Mouse (Mus musculus) E14TG2a.4 (cell line): ENCODE measurements around the gene Gps1.
A peak's percentile ranks its signal among the peaks of the same experiment; 100 is the strongest.

Source experiments
- H3K27me3 ChIP-seq: 2 replicates; pipeline ENCODE4 v1.6.1; 2014; ENCODE audit warnings: low read length, control low read depth; ENCODE audit not compliant: insufficient read depth
- H3K36me3 ChIP-seq: 2 replicates; pipeline ENCODE4 v1.6.1; 2014; ENCODE audit warnings: low read length, control low read depth; ENCODE audit not compliant: insufficient read depth
- H3K4me1 ChIP-seq: replicated peaks from 2 replicates; pipeline ENCODE4 v1.6.1; 2014; ENCODE audit warnings: low read depth, low read length, control low read depth
- H3K4me3 ChIP-seq: replicated peaks from 2 replicates; pipeline ENCODE4 v1.5.1; 2014; ENCODE audit warnings: mild to moderate bottlenecking, low read length
- H3K9me3 ChIP-seq: 2 replicates; pipeline ENCODE4 v1.6.1; 2014; ENCODE audit warnings: low read length, control low read depth
- CTCF ChIP-seq: conservative IDR thresholded peaks from 2 replicates; pipeline ENCODE4 v1.5.1; 2014; ENCODE audit warnings: low read length
- NANOG ChIP-seq: IDR thresholded peaks from 2 replicates; pipeline ENCODE4 v1.6.1; 2014; ENCODE audit warnings: borderline replicate concordance, low read length, mixed read lengths
- POU5F1 ChIP-seq: IDR thresholded peaks from 2 replicates; pipeline ENCODE4 v1.6.1; 2014; ENCODE audit warnings: low read length, borderline replicate concordance

Gene Gps1

DNA sequence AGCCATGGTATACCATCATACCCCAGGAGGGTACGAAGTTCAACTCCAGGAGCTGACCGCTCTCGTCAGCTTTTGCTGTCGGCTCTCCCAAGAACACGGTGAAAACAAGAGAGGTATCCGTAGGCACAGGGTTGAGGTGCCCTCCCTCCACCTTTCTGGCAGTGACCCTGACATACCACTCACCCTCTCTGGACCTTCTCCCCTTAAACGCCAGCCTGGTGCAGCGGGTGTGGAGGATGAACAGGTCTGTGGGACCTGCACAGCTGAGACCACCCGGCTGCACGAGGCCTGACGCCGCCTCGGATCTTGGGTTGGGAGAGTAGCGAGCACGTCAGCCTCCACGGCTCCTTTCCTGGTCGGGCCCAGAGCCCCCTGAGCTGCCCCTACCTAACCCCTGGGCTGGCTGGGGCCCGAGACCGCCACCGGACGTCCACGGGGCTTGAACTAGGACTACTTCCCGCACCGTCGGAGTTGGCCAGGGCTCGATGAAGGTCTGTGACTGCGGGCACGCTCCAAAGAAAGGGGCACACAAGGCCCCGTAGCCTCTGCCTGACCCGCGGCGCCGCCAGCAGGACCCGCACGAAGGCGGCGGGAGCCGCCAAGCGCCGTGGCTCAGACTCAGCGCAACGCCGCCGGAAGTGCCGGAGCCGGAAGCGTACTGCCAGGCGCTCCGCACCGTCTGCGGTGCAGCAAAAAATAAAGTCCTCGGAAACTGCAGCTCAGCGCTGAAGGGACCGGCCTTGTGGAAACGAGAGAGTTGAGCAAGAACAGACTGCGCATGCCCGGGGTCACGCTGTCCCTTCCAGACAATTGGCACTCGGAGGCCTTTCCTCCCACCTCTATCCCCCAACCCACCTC lies 11.9 kb downstream of the Gps1 start, which contains the start of gene Dus1l:
Gene Dus1l, minus strand, starts transcription at position 648 of the 858 bp plus-strand sequence.
- Histone ChIP-seq H3K9me3 (no peaks in the 10 kb centered on the region), H3K36me3 (peaks cover 44% of the 10 kb centered on the region), H3K4me1 (peaks cover 56% of the 10 kb centered on the region), H3K27me3 (no peaks in the 10 kb centered on the region), H3K4me3 (peak within 1 kb of the TSS; percentile 100)
- TF ChIP-seq CTCF, result no peak
- no peak for TF ChIP-seq POU5F1
- TF ChIP-seq NANOG, result no peak

DNA sequence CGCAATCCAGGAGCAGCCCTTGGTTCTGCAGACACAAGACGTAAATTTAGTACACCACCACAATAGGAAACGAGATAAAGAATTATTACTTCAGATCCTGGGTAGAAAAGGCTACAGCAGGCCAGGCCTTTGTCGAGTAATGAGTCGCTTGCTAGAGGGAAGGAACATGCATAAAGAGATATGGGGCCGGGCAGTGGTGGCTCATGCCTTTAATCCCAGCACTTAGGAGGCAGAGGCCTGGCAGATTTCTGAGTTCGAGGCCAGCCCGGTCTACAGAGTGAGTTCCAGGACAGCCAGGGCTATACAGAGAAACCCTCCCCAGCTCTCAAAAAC lies 12.5 kb downstream of the Gps1 start:
- TF ChIP-seq NANOG (no peak), POU5F1 (no peak), CTCF (no peak)
- no peaks in the 10 kb centered on the region for H3K9me3 ChIP-seq
- H3K4me1 ChIP-seq, result peaks cover 59% of the 10 kb centered on the region
- H3K36me3 ChIP-seq, result peaks cover 38% of the 10 kb centered on the region
- peak overlapping the region; percentile 100 for H3K4me3 ChIP-seq
- H3K27me3 ChIP-seq, result no peaks in the 10 kb centered on the region

DNA sequence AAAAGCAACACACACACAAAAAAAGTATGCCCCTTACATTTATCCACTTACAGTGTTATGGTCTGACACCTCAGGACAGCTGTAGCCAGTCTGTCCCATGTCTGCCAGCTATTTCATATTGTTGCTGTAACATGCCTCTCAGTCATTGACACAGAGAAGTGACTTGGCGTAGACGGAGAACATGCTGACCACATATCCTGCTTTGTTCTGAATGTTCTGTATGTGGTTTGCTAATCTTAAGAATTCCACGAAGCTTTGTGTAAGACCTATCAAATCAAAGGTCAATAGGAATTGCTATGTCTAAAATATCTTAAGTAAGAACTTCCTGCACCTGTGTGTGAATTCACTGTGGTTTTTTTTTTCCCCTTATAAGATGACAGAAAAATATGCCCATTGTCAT lies 14.2 kb downstream of the Gps1 start:
- H3K4me1 ChIP-seq, result peaks cover 54% of the 10 kb centered on the region
- no peaks in the 10 kb centered on the region for H3K27me3 ChIP-seq
- no peaks in the 10 kb centered on the region for H3K9me3 ChIP-seq
- no peak overlapping the region for H3K4me3 ChIP-seq
- no peak for TF ChIP-seq POU5F1
- no peak for TF ChIP-seq CTCF
- TF ChIP-seq NANOG, result no peak
- peaks cover 22% of the 10 kb centered on the region for H3K36me3 ChIP-seq

DNA sequence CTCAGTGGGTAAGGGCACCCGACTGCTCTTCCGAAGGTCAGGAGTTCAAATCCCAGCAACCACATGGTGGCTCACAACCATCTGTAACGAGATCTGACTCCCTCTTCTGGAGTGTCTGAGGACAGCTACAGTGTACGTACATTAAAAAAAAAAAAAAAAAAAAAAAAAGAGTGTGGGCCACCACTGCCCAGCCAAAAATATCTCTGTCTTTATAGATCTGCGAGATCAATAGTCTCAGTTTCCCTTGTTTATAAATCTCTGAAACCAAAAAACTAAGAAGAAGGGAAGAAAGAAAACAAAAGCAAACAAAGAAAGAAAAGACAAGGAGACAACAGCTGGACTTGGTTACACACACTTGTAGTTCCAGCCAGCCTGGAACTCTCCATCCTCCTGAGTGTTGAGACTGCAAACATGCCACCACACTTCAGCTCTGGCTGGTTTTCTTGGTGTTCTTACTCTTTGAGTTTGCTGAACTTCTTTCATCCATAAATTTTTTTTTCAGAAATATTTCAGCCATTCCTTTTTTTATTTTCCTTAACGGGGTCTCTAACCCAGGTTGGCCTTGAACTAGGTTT lies 15.3 kb downstream of the Gps1 start:
- TF ChIP-seq POU5F1, result no peak
- TF ChIP-seq NANOG, result no peak
- TF ChIP-seq CTCF, result no peak
- peaks cover 52% of the 10 kb centered on the region for H3K4me1 ChIP-seq
- no peak overlapping the region for H3K4me3 ChIP-seq
- H3K36me3 ChIP-seq, result peaks cover 10% of the 10 kb centered on the region
- no peaks in the 10 kb centered on the region for H3K9me3 ChIP-seq
- H3K27me3 ChIP-seq, result no peaks in the 10 kb centered on the region

DNA sequence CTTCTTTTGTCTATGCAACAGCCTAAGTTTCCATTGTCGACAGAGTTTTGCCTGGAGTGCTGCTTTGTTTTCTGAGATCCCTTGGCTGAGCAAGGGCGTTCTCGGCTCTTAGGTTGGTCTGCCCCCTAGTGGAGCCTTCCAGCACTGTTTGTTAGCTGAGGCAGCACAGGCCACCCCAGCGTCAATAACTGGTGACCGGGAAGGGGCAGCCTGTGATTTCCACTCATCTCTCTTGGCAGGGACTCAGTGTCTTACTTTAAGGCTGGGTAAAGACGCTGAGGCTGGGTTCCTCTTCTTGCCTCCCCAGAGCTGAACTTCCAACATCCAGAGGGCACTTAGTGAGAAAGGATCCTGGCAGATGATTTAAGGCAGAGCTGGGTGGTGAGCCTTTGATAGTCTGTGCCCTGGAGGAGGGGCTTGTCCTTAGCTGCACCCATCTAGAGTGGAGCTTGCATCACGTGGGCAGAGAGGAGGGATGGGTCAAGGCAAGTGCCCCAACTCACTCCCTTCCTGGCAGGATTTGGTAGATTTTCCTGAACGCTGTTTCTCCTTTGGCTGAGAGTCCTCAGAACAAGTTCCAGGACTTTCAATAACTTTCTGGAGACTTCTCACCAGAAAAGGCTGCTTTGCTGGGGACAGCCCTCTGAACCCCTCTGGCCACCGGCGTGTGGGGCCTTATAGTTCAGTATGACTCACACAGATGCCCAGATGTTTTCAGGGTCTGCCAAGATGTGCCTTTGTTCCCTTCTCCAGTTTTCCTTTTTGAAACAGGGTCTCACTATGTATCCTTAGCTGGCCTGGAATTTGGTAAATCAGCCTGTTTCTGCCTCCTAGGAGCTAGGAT lies 16.2 kb downstream of the Gps1 start:
- Histone ChIP-seq H3K27me3 (no peaks in the 10 kb centered on the region), H3K4me1 (peaks cover 52% of the 10 kb centered on the region), H3K4me3 (peak overlapping the region; percentile 32)

DNA sequence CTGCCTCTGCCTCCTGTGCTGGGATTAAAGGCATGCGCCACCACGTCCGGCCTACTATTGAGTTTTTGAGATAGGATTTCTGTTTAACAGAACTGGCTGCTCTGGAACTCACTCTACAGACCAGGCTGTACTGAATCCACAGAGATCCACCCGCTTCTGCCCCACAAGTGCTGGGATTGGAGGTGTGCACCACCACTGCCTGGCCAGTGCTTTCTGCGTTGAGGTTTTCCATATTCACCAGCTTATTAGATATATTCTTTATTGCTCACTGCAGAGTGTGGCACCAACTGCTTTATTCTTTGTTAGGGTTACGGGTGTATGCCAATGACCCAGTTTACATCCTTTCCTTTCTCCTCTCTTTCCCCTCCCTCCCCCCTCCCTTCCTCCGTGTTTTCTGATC lies 20.2 kb downstream of the Gps1 start:
- Histone ChIP-seq H3K4me3 (no peak overlapping the region), H3K4me1 (peaks cover 76% of the 10 kb centered on the region), H3K36me3 (peaks cover 46% of the 10 kb centered on the region), H3K9me3 (no peaks in the 10 kb centered on the region), H3K27me3 (no peaks in the 10 kb centered on the region)
- no peak for TF ChIP-seq POU5F1
- TF ChIP-seq NANOG, result no peak
- TF ChIP-seq CTCF, result no peak

More for the DNA sequence above, 16.2 kb downstream of the Gps1 start:
- H3K9me3 ChIP-seq, result no peaks in the 10 kb centered on the region
- peaks cover 8% of the 10 kb centered on the region for H3K36me3 ChIP-seq
- peak; percentile 44; the same call in 1 of the 2 replicates for TF ChIP-seq NANOG
- TF ChIP-seq POU5F1, result no peak
- peak; percentile 92 for TF ChIP-seq CTCF

DNA sequence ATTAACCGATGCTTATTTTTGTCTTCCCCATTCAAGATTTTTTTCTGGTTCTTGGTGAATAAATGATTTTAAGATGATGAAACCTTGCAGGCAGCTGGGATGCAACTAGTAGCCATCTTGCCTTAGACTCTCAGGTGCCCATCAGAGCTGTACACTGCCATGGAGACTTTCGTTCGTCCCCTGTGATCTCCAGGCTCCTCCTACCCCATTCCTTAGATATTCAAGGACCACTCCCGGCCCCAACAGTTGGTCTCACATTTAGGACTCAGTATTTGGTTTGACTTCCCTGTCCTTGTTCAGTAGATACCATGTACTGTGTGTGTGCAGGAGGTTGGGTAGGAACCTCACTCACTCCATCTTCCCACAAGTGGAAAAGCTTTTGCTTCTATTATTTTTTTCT lies 20.7 kb downstream of the Gps1 start:
- TF ChIP-seq POU5F1 (no peak), NANOG (no peak), CTCF (no peak)
- Histone ChIP-seq H3K4me3 (no peak overlapping the region), H3K9me3 (no peaks in the 10 kb centered on the region), H3K36me3 (peaks cover 51% of the 10 kb centered on the region), H3K4me1 (peaks cover 76% of the 10 kb centered on the region), H3K27me3 (no peaks in the 10 kb centered on the region)

DNA sequence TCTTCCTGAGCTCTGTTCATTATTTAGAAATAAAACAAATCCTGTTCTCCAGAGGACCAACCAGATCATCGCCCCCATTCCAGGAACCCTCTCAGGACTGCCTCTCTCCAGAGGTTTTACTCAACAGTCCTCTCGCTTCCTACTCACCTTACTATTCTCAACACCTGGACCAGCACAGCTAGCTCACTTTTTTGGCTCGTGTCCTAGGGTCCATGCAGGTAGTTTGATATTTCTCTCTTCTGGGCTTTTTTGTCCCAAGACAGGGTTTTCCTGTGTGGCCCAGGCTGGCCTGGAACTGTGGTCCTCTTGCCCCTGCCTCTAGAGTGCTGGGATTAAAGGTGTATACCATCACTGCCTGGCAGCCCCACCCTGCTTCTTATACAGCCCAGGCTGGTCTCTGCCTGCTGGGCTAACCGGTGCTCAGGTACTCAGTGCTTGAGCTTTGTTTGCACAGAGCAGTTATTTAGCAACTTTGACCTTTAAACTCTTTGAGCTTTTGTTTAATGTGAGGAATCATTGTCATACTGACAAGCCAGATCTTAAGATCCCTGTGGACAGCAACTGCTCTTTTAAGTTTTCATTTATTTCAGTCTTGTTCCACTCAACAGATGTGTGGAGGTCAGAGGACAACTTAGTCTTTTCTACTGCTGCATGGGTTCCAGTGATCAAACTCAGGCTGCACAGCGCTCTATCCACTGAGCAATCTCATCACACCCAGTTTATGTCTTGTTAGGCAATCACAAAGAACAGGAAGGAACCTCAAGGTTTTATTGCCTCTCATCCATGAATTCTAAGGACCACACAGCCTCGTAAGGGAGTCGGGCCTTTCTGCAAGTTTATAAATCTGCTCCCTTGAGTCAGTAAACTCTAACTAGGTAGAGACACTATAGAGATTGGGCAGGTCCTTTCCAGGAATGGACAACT lies 21.6 kb downstream of the Gps1 start:
- H3K4me3 ChIP-seq, result no peak overlapping the region

More for the DNA sequence above, 21.6 kb downstream of the Gps1 start:
- H3K36me3 ChIP-seq, result peaks cover 60% of the 10 kb centered on the region
- H3K27me3 ChIP-seq, result no peaks in the 10 kb centered on the region
- H3K4me1 ChIP-seq, result peaks cover 72% of the 10 kb centered on the region
- TF ChIP-seq NANOG (peak; percentile 90), POU5F1 (no peak)
- H3K9me3 ChIP-seq, result no peaks in the 10 kb centered on the region
